Mouse (Mus musculus): Measurements from ENCODE around the gene Tdpoz4.
"Not testable (repeated sequence)": the region's sequence is repeated elsewhere in the genome, so short reads cannot be mapped to it uniquely, and the experiment has no call there.

Gene Tdpoz4

DNA sequence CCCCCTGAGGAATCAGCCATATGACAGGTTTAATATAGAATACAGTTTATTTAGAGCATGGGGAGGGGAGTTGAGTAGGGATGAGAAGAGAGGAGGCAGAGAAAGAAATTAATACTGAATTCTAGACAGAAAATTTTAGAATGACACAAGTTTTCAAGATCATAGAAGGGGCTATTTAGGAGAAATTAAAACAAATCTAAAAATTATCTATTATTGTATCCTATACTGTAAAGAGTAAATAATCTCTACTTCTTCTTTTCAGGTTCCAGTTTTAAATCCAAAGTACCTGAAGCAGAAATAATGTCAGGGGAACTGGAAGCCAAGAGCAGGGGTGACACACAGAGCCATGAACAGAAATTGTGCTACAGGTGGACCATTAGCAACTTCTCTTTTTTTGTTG lies at the start of gene Tdpoz4:
Tdpoz4 (plus strand) TSS at position 301 of the 400 bp plus-strand sequence.
- DNase-seq (ENCODE audit: extremely low read depth, low read depth, low spot score), result not testable (repeated sequence)

DNA sequence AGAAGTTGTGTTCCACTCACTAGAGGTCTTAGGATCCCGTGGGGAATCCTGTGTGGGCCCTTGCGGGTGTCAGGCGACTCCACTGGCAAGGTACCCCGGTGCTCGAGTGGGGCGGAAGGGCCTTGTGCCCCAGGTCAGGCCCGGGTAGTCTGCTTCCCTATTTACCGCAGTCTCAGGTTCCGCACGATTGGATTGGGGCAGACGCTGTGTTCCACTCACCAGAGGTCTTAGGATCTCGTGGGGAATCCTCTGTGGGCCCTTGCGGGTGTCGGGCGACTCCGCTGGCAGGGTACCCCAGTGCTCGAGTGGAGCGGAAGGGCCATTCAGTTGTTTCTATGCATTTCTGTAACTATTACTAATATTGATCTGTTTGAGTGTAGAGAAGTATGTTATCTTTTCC lies 42.2 kb upstream of the Tdpoz4 start:
- DNase-seq (ENCODE audit: extremely low read depth, low read depth, low spot score), result not testable (repeated sequence)

GRCm38 (mm10) chr3:93772700-93773099 lies 23.5 kb upstream of the Tdpoz4 start, which contains the start of gene Gm5773:
Gm5773 (plus strand) TSS chr3:93773000.
- not testable (repeated sequence) for DNase-seq (ENCODE audit: extremely low read depth, low read depth, low spot score)

DNA sequence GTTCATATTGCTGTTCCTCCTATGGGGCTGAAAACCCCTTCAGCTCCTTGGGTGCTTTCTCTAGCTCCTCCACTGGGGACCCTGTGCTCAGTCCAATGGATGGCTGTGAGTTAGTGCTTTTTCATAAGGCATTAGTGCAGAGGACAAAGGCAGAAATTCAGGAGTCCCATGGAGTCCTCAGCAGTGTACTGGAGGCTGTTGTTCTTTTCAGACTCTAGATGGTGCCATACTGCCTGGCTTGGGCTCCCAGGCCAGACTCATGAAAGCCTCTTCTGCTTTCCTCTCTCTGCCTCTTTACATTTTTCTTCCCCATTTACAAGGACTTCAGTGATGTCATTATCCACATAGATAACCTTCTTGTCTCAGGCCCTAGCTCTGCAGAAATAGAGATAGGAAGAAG lies 17.1 kb downstream of the Tdpoz4 start:
- DNase-seq (ENCODE audit: extremely low read depth, low read depth, low spot score), result not testable (repeated sequence)

- DNase-seq (ENCODE audit: extremely low read depth, low read depth, low spot score), result not testable (repeated sequence)
Observed at GRCm38 (mm10) chr3:93825720-93826119, 29.5 kb downstream of the Tdpoz4 start, which contains the start of gene Tdpoz3. Tdpoz3 (plus strand) TSS chr3:93826020.
